Mouse (Mus musculus): ENCODE results near the gene Prl3d2. TPM values are rescaled to one million over a fixed set of nuclear protein-coding genes. Genes with fewer than 3 reads are reported as not detected.
"Not testable (repeated sequence)": the region's sequence is repeated elsewhere in the genome, so short reads cannot be mapped to it uniquely, and the experiment has no call there.

The Prl3d2 gene
- not detected in 2 replicates for polyA plus RNA-seq (2012; rRNA removed)

DNA sequence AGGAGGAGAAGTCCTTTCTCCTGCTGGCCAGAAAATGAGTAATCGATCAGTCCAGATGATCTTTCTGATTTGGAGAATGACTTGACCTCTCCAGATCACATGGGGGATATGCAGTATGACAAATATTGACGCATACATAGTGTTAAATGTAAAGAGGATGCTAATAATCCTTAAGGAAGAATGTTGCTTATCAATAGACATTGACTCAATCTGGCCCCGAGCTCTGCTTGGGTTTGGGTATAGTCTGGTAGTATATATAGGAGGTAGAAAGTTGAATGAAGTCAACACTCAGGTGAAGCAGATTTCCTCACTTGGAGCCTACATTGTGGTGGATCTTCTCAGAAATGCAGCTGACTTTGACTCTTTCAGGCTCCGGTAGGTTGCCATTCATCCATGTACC, at the start of gene Prl3d2:
Prl3d2 (plus strand) TSS at position 301 of the 400 bp plus-strand sequence.
- H3K4me1 ChIP-seq (ENCODE audit: control insufficient read depth, insufficient read depth, low read length); H3K4me3 ChIP-seq (ENCODE audit: insufficient read depth, low read length); H3K27ac ChIP-seq (ENCODE audit: insufficient read depth, low read length): not testable (repeated sequence)

DNA sequence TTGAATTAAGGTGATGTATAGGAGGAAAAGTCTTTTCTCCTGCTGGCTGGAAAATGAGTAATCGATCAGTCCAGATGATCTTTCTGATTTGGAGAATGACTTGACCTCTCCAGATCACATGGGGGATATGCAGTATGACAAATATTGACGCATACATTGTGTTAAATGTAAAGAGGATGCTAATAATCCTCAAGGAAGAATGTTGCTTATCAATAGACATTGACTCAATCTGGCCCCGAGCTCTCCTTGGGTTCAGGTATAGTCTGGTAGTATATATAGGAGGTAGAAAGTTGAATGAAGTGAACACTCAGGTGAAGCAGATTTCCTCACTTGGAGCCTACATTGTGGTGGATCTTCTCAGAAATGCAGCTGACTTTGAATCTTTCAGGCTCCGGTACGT, 27.6 kb upstream of the Prl3d2 start, which contains the start of gene Prl3d1:
Prl3d1 (plus strand) TSS at position 301 of the 400 bp plus-strand sequence.
- H3K27ac ChIP-seq (ENCODE audit: insufficient read depth, low read length); H3K4me3 ChIP-seq (ENCODE audit: insufficient read depth, low read length); H3K4me1 ChIP-seq (ENCODE audit: control insufficient read depth, insufficient read depth, low read length): not testable (repeated sequence)

GRCm38 (mm10) chr13:27148264-27148663, 26.8 kb downstream of the Prl3d2 start:
- Histone ChIP-seq H3K27ac (ENCODE audit: insufficient read depth, low read length) (no peak overlapping the region), H3K4me3 (ENCODE audit: insufficient read depth, low read length) (no peak overlapping the region), H3K4me1 (ENCODE audit: control insufficient read depth, insufficient read depth, low read length) (no peaks in the 10 kb centered on the region)
- TF ChIP-seq CTCF (IDR thresholded peaks at IDR 0.05; ENCODE audit: extremely low read depth, insufficient read depth, low read length): no peak
- TF ChIP-seq POLR2A (IDR thresholded peaks at IDR 0.05; ENCODE audit: extremely low read depth, insufficient read depth, low read length): no peak

DNA sequence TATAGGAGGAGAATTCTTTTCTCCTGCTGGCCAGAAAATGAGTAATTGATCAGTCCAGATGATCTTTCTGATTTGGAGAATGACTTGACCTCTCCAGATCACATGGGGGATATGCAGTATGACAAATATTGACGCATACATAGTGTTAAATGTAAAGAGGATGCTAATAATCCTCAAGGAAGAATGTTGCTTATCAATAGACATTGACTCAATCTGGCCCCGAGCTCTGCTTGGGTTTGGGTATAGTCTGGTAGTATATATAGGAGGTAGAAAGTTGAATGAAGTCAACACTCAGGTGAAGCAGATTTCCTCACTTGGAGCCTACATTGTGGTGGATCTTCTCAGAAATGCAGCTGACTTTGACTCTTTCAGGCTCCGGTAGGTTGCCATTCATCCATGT, 35.0 kb downstream of the Prl3d2 start, which contains the start of gene Prl3d3:
Prl3d3 (plus strand) TSS at position 301 of the 400 bp plus-strand sequence.
- H3K4me1 ChIP-seq (ENCODE audit: control insufficient read depth, insufficient read depth, low read length); H3K27ac ChIP-seq (ENCODE audit: insufficient read depth, low read length); H3K4me3 ChIP-seq (ENCODE audit: insufficient read depth, low read length): not testable (repeated sequence)

Other genes starting within 250 kb of the Prl3d2 start
- gene Prl, start 64.1 kb upstream of the Prl3d2 start, polyA plus RNA-seq (2012; rRNA removed): 0.15 TPM in 1 of 2 replicates, not detected in the other
- not detected in 2 replicates for gene Prl3d1, start 27.5 kb upstream of the Prl3d2 start, polyA plus RNA-seq (2012; rRNA removed)
- gene Prl3d3, start 35.1 kb downstream of the Prl3d2 start, polyA plus RNA-seq (2012; rRNA removed): not detected in 2 replicates
- gene Prl3c1, start 75.0 kb downstream of the Prl3d2 start, polyA plus RNA-seq (2012; rRNA removed): not detected in 2 replicates
- gene Prl3b1, start 120.1 kb downstream of the Prl3d2 start, polyA plus RNA-seq (2012; rRNA removed): 0.17 and 0.21 TPM in 2 replicates
- gene Prl3a1, start 137.7 kb downstream of the Prl3d2 start, polyA plus RNA-seq (2012; rRNA removed): not detected in 2 replicates
- not detected in 2 replicates for gene Prl6a1, start 190.9 kb downstream of the Prl3d2 start, polyA plus RNA-seq (2012; rRNA removed)
- gene Prl8a2, start 224.0 kb downstream of the Prl3d2 start, polyA plus RNA-seq (2012; rRNA removed): 0.11 TPM in 1 of 2 replicates, not detected in the other